In genomic region chr17:25728009-25728270, GRCm38 (mm10) we compare ENCODE assay signal across 7 mouse cellular contexts. TPM values are rescaled to one million over a fixed set of nuclear protein-coding genes. Genes with fewer than 3 reads are reported as not detected.
DNase-seq lines count a peak whose midpoint lies in the region; ATAC-seq and TF ChIP-seq lines count a peak whose summit lies in the region.

No protein-coding gene starts in this region.

- no peak for TF ChIP-seq POLR2A in lung, adult 2 months (IDR thresholded peaks at IDR 0.05; ENCODE audit: borderline replicate concordance, extremely low read depth, low read depth, low read length)

- H3K4me1 ChIP-seq in lung, adult 2 months (ENCODE audit: control insufficient read depth, insufficient read depth, low read length) = peaks cover 9% of the 10 kb centered on the region
- H3K4me1 ChIP-seq in intestine, embryonic 14.5 days (replicated peaks; ENCODE audit: control insufficient read depth, insufficient read depth, low read length) = peaks cover 14% of the 10 kb centered on the region
- H3K4me1 ChIP-seq in neural tube, embryonic 13.5 days (replicated peaks) = peaks cover 25% of the 10 kb centered on the region

- H3K27ac ChIP-seq in intestine, embryonic 14.5 days (ENCODE audit: low read depth) = no peak overlapping the region
- no peak overlapping the region for H3K27ac ChIP-seq in neural tube, embryonic 13.5 days (replicated peaks)

- H3K36me3 ChIP-seq in intestine, embryonic 14.5 days (ENCODE audit: control insufficient read depth, insufficient read depth, low read length) = peaks cover 31% of the 10 kb centered on the region
- peaks cover 12% of the 10 kb centered on the region for H3K36me3 ChIP-seq in neural tube, embryonic 13.5 days

- 16% methylated on average over 4 of the region's 4 CpGs for WGBS in lung, adult 2 months
- 15% methylated on average over 4 of the region's 4 CpGs for WGBS in intestine, embryonic 14.5 days
- WGBS in neural tube, embryonic 13.5 days = 28% methylated on average over 4 of the region's 4 CpGs

- no peaks in the 10 kb centered on the region for H3K9me3 ChIP-seq in intestine, embryonic 14.5 days (ENCODE audit: control insufficient read depth, low read length)
- no peaks in the 10 kb centered on the region for H3K9me3 ChIP-seq in neural tube, embryonic 13.5 days

- TF ChIP-seq CTCF in lung, adult 2 months (IDR thresholded peaks at IDR 0.05; ENCODE audit: insufficient read depth, low read length) = no peak

- no peak for DNase-seq in lung, adult 2 months
- DNase-seq in lung, postnatal 25 days (ENCODE audit: low spot score) = no peak
- no peak for DNase-seq in intestine, embryonic 14.5 days (ENCODE audit: low spot score)
- no peak for DNase-seq in left cerebral cortex, postnatal 4 days
- DNase-seq in B cell, adult 2 months = no peak

- intact Hi-C loops in left cerebral cortex, postnatal 4 days (cut with DNase I) = no loop called here

- H3K27me3 ChIP-seq in intestine, embryonic 14.5 days (replicated peaks; ENCODE audit: control insufficient read depth, insufficient read depth, low read length) = no peaks in the 10 kb centered on the region
- H3K27me3 ChIP-seq in neural tube, embryonic 13.5 days = no peaks in the 10 kb centered on the region

- peak overlapping the region; percentile 83 for H3K4me3 ChIP-seq in lung, adult 2 months (replicated peaks; ENCODE audit: extremely low read depth, low read depth, low read length)
- peak overlapping the region; percentile 68 for H3K4me3 ChIP-seq in intestine, embryonic 14.5 days (ENCODE audit: low read depth, low read length)
- peak overlapping the region; percentile 58 for H3K4me3 ChIP-seq in neural tube, embryonic 13.5 days

- H3K9ac ChIP-seq in intestine, embryonic 14.5 days (ENCODE audit: low read length) = peak overlapping the region; percentile 84
- peak overlapping the region; percentile 87 for H3K9ac ChIP-seq in neural tube, embryonic 13.5 days

- ATAC-seq in erythroid progenitor cell, adult 5-6 weeks (replicated peaks; ENCODE audit: low FRiP score, poor library complexity, severe bottlenecking) = peak; percentile 8
- peak; percentile 6; the same call in 1 of the 2 replicates for ATAC-seq in intestine, embryonic 14.5 days (replicated peaks; ENCODE audit: low FRiP score, low TSS enrichment, low read depth)
- peak; percentile 4; the same call in 1 of the 2 replicates for ATAC-seq in neural tube, embryonic 13.5 days (ENCODE audit: low read depth)

- peak overlapping the region; percentile 97 for H3K4me2 ChIP-seq in intestine, embryonic 14.5 days (ENCODE audit: low read length)
- peak overlapping the region; percentile 88 for H3K4me2 ChIP-seq in neural tube, embryonic 13.5 days

RNA-seq across cellular contexts. Expression of gene Rpusd1, which starts 0.5 kb away (rescaled TPM):
- 40.1 and 45.0 TPM in 2 replicates for polyA plus RNA-seq in lung, adult 2 months (2012; rRNA removed)
- 1.1 and 2.1 TPM in 2 replicates for total RNA-seq in erythroid progenitor cell, adult 5-6 weeks (2015; ENCODE audit: low replicate concordance)
- 0.26 and 3.7 TPM in 2 replicates for total RNA-seq in erythroid progenitor cell, adult 5-6 weeks (2017; ENCODE audit: low replicate concordance)
- 23.7 and 24.6 TPM in 2 replicates for polyA plus RNA-seq in intestine, embryonic 14.5 days (2014; fragmentation: Nextera tagmentation; extraction: Ambion mirVana)
- 20.4 and 24.4 TPM in 2 replicates for polyA plus RNA-seq in neural tube, embryonic 13.5 days (2015; fragmentation: Nextera tagmentation; extraction: Ambion mirVana)
- total RNA-seq in left cerebral cortex, postnatal 4 days (2021) = 10 to 100 TPM; 21.1 to 25.4 TPM

RNA-seq across cellular contexts. Expression of gene Chtf18, which starts 0.7 kb away (rescaled TPM):
- polyA plus RNA-seq in lung, adult 2 months (2012; rRNA removed) = 3.0 and 4.2 TPM in 2 replicates
- total RNA-seq in erythroid progenitor cell, adult 5-6 weeks (2015; ENCODE audit: low replicate concordance) = 15.5 and 33.2 TPM in 2 replicates
- 56.2 and 62.6 TPM in 2 replicates for total RNA-seq in erythroid progenitor cell, adult 5-6 weeks (2017; ENCODE audit: low replicate concordance)
- polyA plus RNA-seq in intestine, embryonic 14.5 days (2014; fragmentation: Nextera tagmentation; extraction: Ambion mirVana) = 22.2 and 23.0 TPM in 2 replicates
- polyA plus RNA-seq in neural tube, embryonic 13.5 days (2015; fragmentation: Nextera tagmentation; extraction: Ambion mirVana) = 7.3 and 9.1 TPM in 2 replicates
- total RNA-seq in left cerebral cortex, postnatal 4 days (2021) = 1 to 10 TPM; 4.3 to 5.8 TPM

RNA-seq across cellular contexts. Expression of gene Mslnl, which starts 7.9 kb away (rescaled TPM):
- 0.23 and 0.25 TPM in 2 replicates for polyA plus RNA-seq in lung, adult 2 months (2012; rRNA removed)
- total RNA-seq in erythroid progenitor cell, adult 5-6 weeks (2015; ENCODE audit: low replicate concordance) = not detected in 2 replicates
- total RNA-seq in erythroid progenitor cell, adult 5-6 weeks (2017; ENCODE audit: low replicate concordance) = not detected in 2 replicates
- polyA plus RNA-seq in intestine, embryonic 14.5 days (2014; fragmentation: Nextera tagmentation; extraction: Ambion mirVana) = 0.08 TPM in 1 of 2 replicates, not detected in the other
- not detected in 2 replicates for polyA plus RNA-seq in neural tube, embryonic 13.5 days (2015; fragmentation: Nextera tagmentation; extraction: Ambion mirVana)
- not detected for total RNA-seq in left cerebral cortex, postnatal 4 days (2021)

RNA-seq across cellular contexts. Expression of gene Gng13, which starts 11.0 kb away (rescaled TPM):
- 0.36 TPM in 1 of 2 replicates, not detected in the other for polyA plus RNA-seq in lung, adult 2 months (2012; rRNA removed)
- total RNA-seq in erythroid progenitor cell, adult 5-6 weeks (2015; ENCODE audit: low replicate concordance) = not detected in 2 replicates
- not detected in 2 replicates for total RNA-seq in erythroid progenitor cell, adult 5-6 weeks (2017; ENCODE audit: low replicate concordance)
- 2.4 and 2.7 TPM in 2 replicates for polyA plus RNA-seq in intestine, embryonic 14.5 days (2014; fragmentation: Nextera tagmentation; extraction: Ambion mirVana)
- polyA plus RNA-seq in neural tube, embryonic 13.5 days (2015; fragmentation: Nextera tagmentation; extraction: Ambion mirVana) = 2.1 and 2.8 TPM in 2 replicates
- total RNA-seq in left cerebral cortex, postnatal 4 days (2021) = 10 to 100 TPM in 1 of 2 experiments, 1 to 10 TPM in 1; 9.9 to 16.3 TPM

RNA-seq across cellular contexts. Expression of gene Msln, which starts 26.2 kb away (rescaled TPM):
- polyA plus RNA-seq in lung, adult 2 months (2012; rRNA removed) = 71.2 and 78.4 TPM in 2 replicates
- total RNA-seq in erythroid progenitor cell, adult 5-6 weeks (2015; ENCODE audit: low replicate concordance) = not detected in 2 replicates
- total RNA-seq in erythroid progenitor cell, adult 5-6 weeks (2017; ENCODE audit: low replicate concordance) = not detected in 2 replicates
- 10.5 and 12.9 TPM in 2 replicates for polyA plus RNA-seq in intestine, embryonic 14.5 days (2014; fragmentation: Nextera tagmentation; extraction: Ambion mirVana)
- polyA plus RNA-seq in neural tube, embryonic 13.5 days (2015; fragmentation: Nextera tagmentation; extraction: Ambion mirVana) = 0.29 and 0.54 TPM in 2 replicates
- total RNA-seq in left cerebral cortex, postnatal 4 days (2021) = 1 to 10 TPM; 3.0 to 3.9 TPM
